Mouse (Mus musculus): ENCODE data around the gene Ifngr2. TPM values are rescaled to one million over a fixed set of nuclear protein-coding genes. Genes with fewer than 3 reads are reported as not detected.
"Not testable (repeated sequence)": the region's sequence is repeated elsewhere in the genome, so short reads cannot be mapped to it uniquely, and the experiment has no call there.

The Ifngr2 gene
- 10 to 100 TPM; 29.9 to 35.3 TPM for polyA plus RNA-seq (2017; shearing (Covaris generic))

DNA sequence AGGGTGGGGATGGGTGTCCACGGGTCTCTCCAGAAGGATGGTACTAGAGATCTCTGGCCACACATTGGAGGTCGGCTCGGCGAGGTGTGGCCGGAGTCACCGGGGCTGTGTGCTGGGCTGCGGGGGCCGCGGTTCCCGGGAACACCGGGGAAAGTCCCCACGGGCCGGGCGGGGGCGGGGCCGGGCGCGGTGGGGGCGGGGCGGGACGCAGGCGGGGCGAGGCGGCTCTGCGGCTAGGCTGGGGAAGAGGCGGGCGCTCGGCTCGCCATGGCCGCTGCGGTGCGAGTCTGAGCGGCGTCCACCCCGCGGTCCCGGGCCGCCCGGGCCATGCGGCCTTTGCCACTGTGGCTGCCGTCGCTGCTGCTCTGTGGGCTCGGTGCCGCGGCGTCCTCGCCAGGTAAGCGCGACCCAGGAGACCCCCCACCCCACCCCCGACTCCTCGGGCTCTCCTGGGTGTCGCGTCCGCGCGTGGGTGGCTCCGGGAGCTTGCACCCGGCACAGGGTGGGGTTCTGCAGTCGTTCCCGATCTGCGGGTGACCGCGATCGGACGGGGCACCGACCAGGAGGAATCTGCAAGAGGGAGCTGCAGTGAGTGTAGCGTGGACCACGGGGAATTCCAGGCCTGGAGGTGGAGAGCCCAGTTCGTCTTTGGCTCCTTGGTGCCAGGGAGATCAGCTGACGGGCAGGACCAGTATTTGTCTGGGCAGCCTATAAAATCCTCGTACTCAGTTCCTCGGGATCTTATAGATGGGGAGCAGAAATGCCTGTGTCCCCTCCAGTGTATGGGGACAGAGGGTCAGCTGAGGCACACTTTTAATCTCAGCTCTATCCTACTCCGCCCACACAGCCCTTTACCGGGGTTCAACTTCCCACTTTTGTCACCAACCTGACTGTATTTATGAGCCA, at the start of gene Ifngr2:
Gene Ifngr2 (plus strand): TSS at position 237 of the 906 bp plus-strand sequence.
- ATAC-seq = peak; percentile 35

DNA sequence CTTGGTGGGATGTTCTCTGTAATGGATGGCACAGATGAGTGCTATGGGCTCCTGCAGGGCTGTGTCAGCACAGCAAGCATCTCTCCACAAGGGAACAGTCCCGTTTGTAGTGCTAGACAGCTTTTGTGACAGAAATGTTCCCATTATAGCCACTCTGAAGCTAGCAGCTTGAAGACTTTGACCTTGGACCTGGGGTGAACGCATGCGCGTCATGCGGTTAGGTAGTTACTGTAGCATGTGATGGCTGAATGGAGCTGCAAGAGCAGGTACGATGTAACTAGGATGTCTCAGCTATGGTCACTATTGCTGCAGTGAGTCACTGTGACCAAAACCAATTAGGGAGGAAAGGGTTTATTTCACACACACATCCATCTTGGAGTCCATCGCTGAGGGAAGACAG, 48.8 kb upstream of the Ifngr2 start:
- no peak for ATAC-seq

DNA sequence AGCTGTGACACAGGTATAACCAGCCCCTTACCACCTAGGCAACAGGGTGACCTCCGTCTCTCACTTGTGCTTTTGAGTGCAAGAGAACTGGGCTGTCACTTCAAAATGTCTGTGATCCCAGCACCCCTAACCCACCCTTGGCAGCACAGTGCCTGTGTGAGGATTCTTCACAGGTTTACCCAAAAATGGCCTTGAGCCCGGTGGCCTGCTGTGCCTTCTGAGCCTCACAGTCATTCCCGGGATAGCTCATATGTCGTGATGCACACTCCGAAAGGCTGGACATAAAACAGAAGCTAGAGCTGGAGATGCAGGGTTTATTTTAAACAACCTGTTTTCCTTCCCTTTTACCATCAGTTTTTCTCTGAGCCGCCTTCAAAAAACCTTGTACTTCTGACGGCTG, 42.2 kb upstream of the Ifngr2 start:
- ATAC-seq = no peak

DNA sequence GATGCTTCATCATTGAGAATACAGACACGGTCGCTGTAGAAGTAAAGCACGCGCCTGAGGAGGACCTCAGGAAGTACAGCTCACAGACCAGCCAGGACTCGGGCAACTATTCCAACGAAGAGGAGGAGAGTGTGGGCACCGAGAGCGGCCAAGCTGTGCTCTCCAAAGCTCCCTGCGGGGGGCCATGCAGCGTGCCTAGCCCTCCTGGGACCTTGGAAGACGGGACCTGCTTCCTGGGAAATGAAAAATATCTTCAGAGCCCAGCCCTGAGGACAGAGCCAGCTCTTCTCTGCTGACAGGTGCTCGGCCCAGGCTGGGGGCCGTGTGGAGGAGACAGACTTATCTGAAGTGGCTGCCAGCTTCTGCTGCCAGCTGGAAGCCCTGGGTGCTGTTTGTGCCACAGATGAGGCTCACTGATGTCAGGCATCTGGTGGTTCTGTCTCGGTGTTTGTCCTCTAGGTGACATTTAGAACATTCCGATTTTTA, 41.7 kb upstream of the Ifngr2 start:
- no peak for ATAC-seq

DNA sequence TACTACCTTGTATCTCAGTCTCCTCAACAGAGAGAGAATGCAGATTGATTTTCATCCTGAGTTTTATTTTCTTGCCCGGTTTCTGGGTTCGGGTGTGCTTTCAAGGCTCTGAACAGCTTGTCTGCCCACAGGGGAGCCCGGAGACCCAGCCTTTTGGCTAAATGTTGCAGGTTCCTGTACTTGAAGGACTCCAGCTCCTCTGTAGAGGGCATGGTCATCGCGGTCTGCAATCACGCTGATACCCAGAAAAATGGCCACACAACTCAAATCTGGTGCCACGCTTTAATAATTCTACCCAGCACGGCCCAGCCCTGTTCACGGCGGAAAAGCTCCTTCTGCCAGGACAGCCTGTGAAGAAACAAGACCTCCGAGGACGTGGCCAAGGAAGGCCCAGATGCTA, 40.5 kb upstream of the Ifngr2 start:
- no peak for ATAC-seq

DNA sequence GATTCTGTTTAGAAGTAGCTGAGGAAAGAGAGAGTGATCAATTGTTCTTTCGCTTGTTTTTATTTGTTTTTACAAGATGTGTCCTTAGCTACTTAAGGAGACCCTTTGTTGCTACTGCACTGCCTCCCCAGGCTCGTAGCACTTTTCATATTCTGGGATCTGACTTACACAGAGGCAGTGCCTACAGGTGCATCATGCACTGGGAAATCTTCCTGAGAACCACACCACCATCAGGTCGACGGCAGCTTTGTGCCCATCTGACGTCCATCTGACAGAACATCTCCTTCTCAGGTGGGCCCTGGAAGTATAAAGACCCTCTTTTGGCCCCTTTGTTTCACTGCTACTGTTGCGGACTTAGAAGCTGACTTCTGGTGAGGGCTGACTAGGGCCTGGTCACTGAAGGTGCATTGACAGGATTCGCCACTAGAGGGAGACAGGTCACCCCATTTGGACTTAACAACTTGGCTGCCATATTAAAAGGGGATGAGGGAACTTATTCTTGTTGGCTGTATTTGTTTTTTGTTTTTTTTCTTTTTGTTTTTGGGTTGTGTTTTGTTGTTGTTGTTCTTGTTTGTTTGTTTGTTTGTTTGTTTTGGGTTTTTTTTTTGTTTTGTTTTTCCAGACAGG, 34.6 kb upstream of the Ifngr2 start:
- peak; percentile 89 for ATAC-seq

DNA sequence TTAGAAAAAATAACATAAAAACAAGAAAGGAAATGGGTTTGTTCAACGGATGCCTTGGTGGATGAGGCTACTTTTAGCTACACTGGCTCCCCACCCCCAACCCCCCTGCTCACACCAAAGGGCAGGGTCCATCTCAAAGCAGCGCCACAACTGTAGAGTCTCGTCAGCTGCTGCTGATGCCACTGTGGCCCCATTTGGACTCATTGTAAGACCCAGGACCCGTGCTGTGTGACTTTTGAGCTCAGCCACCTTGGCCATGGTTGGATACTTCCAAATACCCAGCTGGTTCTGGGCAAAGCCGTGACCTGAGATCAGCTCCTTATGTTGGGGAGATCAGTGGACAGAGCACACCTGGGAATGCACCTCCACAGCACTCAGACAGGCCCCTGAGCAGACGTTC, 33.8 kb upstream of the Ifngr2 start:
- no peak for ATAC-seq

DNA sequence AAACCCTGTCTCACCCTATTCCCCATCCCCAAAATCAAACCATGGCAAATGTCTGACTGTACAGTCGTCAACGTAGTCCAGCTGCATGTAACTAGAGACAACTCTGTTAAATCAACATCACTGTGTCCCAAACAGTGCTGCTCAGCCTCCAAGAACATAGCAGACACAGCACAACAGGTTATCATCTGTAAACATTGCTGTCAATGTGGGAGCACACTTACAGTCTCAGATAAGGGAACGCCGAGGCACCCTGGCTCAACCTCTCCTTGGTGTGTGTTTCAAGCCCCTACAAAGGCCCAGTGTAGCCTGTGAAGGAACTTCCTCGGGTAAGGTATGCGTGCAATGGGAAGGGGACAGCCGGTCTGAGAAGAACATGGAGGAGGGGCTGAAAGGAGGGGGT, 29.9 kb upstream of the Ifngr2 start:
- no peak for ATAC-seq

DNA sequence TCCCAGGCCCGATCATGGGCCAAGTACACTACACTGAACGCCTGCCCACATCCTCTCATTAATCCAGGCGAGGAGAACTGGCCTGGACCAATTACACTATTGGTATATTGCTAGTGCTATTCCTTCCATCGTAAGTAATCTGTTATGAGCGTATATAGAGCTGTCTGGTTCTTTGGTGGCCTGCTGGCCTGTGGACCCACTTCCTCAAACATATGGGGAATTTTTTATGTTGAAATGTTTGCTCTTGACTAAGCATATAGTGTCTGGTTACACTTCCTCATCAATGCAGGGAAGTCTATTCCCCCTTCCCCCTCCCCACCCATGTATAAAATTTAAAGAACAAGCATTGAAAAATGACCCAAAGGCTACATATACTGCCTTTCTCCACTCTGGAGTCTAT, 24.8 kb upstream of the Ifngr2 start:
- ATAC-seq = no peak

DNA sequence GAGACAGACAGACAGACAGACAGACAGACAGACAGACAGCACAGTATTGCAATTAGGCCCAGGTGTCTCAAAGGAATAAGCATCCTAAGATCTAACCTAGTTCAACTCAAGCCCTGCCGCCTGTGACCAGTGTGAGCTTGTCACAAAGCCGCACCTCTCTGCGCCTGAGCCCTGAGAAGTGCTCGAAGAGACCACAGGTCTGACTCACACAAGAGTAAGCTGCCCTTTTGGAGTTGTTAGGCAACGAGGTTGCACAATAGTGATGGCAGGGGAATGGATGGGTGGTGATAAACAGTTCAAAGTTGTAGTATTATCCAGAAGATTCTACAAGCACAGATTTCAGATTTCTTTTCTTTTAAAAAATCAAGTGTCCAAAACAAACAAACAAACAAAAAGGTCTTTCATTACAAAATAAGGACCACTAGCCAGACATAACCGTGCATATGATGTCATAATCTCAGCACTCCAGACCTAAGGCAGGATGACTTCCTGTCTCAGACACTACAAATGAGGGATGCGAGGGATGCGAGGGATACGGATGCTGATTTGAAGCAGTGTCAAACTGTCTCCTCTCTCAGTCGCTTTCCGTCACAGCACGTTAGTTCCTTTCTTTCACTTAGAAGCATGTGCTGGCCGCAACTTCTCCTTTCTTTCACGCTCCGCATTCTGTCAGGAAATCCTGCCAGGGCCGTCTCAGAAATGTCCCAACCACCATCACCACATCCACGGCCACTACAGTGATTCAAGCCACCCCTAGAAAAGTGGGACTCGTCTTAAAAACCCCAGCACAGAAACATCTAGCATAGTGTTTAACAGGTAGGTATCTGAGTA, 24.2 kb upstream of the Ifngr2 start:
- ATAC-seq = peak; percentile 34

DNA sequence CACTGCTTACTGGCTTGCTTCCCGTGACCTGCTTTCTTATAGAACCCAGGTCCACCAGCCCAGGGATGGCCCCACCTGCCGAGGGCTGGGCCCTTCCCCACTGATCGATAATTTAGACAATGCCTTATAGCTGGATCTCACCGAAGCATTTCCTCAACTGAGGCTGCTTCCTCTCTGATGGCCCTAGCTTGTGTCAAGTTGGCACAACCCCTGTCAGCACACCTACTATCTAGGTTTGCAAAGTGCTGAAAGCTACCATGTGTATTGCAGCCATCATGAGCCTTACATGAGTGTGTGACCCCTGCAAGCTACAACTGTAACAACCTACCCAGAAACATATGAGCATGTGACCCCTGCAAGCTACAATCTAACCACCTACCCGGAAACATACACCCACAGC, 22.7 kb upstream of the Ifngr2 start:
- ATAC-seq = no peak

DNA sequence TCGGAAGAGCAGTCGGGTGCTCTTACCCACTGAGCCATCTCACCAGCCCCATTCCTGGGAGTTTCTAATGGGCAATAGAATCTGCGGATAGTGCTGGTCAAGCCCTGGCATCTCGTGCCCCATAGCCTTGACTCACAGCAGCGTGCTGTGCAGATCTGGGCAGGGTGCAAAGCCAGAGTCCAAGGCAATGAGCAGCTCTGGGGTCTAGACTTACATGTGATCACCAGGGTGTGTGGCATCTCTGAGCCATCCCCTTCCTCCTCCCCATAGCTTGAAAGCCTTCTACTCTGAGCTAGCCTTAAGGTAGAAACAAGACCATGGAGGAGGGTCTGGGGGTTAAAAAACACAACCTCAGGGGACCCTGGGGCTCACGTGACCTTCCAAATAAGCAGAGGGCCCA, 20.6 kb upstream of the Ifngr2 start:
- ATAC-seq = no peak

DNA sequence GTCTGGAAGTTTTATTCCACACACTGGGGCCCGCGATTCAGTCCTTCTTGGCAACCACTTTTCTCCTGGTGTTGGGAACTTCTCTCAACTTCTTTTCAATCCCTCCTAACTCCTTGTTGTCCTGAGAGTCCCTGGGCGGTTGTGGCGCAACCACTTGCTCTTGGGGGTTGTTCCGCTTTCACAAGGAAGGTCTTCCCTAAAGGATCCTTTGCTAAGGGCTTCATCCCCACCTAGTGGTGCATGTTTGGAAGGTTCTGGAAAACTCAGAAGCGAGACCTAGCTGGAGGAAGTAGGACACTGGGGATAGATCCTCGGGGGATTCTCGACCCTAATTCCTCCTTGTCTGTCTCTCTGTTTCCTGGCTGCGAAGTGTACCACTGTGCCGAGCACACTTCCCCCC, 19.8 kb upstream of the Ifngr2 start:
- ATAC-seq = no peak

DNA sequence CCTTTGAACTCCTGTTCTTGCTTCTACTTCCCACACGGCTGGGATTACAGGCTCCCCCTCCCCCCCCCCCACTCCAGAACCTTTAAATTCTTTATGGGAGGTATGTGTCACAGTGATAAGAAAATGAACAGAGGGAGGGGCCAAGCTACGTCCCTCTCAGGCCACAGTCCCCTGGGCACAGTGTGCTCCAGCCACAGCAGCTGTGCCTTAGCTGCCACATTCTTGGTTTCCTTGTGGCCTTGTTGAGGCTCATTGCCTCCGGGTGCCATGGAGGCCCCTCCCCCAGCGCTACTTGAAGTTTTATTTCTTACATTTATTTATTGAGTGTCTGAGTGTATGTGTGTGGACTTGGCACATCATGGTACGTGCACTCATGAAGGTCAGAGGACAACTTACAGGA, 19.4 kb upstream of the Ifngr2 start:
- no peak for ATAC-seq

DNA sequence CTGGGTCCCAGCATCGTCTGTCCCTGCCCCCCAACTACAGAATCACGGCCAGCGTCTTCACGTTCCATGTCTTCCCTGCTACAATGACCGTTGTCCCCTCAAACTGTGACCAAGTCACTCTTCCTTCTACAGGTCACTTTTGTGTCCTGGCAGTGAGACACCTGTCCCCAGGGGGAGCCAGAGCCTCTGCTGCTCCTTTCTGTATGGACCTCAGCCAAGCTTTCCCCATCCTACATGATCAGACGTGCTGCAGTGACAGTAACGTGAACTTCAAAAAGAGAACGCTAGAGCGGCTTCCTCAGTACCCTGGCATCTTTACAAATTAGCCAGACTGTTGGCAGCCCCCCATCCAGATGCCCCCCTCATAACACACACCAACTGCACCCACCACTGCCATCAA, 18.3 kb upstream of the Ifngr2 start:
- no peak for ATAC-seq

DNA sequence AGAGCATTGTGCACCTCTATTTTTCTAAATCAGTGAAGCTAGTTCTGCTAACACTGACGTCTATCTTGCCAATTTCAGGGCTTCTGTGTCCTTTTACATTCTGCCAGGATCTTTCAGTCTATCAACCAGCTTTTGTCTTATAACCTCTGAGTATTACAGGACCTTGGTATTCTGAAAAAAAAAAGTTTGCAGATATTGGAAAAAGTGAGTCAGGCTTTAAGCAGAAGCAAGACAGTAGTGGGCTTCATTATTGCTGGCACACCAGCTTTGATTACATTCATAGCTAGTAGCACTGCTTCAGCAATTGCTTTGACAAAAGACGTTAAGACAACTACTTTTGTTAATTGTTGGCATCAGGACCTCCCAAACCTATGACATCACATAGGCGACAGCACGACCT, 16.0 kb upstream of the Ifngr2 start:
- not testable (repeated sequence) for ATAC-seq

DNA sequence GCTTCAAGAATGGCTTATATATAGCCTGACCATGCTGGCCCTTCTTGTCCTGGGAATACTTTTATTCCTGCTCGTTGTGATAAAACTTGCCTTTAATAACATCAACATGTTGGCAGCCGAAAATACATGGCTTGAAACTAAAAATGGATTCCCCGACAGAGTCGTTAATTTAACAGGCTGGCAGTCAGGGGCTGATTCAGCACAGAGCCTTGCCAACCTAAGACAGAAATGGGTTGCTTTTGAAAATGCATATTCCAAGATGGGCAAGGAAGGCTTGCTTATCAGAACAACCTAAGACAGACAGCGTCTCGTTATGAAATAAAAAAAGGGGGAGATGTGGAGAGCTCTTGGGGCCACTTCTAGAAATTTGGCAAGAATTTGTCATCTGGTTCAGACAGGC, 15.0 kb upstream of the Ifngr2 start:
- no peak for ATAC-seq

DNA sequence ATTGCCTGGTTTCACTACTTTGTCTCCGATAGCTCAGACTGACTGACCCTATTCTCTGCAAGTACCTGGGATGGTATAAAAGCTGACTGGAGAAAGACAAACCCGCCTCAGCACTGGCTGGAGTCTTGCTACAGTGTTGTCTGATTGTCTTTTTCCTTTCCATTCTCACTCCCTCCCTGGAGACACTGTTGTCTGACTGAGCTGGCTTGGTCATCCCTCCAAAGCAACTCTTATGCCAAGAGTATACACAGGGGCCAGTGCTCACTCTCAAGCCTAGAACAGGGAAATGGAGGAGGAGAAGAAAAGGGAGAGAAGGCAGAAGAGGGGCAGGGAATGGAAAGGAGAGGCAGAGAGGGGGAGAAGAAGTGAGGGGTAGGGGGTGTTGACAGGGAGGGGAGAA, 14.4 kb upstream of the Ifngr2 start:
- no peak for ATAC-seq

DNA sequence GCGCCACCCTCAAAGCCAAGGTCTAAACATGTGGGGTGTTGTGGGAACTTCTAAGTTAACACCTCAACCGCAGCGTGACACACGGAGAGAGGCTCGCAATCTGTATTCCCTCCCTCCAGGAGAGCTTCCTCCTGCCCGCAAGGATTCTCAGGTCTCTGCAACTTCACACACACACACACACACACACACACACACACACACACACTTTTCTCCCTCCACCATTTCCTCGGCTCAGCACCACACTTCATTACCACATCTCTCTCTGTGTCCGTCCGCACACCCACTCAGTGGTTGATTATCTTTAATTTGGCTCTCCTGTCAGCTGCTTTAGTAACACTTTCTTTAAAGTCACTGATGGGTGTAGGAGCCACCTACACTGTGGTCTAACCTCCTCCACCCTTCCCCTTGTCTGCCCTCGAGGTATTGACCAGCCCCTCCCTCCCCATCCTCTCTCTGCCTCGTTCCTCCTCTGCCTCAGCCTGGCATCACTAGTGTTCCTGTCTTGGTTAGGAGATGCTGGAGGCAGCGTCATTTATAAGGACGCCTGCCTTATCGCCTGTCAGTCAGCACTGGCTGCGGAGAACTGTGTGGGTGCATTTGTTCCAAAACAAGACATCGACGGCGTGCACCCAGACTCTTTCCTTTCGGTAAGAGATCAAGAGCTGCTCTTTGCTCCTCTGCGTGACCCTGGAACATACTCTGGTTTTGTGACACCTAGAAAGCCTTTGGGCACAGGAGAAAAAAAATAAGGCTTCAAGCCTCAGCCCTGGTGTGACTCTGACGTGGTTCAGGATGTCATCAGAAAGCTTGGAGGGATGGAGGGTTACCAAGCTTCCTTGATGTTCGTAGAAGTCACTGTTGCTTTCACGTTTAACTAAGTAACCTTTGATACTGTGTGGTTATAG, 13.5 kb upstream of the Ifngr2 start:
- ATAC-seq = peak; percentile 80

DNA sequence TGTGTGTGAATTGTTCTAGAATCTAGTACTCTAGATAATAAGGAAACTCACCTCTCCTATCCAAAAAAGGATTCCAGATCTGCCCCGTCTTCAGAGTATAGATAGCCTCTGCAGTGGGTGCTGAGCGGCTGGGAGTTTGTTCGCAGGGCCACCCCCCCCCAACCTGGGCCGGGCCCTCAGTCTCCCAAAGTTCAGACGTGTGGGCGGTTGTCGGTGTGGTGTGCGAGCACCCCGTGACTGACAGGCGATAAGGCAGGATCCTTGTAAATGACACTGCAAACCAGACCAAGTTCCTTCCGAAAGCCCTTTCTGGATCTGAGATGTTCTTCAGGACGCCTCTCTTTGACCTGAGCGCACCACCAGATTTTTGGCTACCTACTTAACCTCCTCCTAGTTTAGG, 12.4 kb upstream of the Ifngr2 start:
- peak; percentile 10 for ATAC-seq

DNA sequence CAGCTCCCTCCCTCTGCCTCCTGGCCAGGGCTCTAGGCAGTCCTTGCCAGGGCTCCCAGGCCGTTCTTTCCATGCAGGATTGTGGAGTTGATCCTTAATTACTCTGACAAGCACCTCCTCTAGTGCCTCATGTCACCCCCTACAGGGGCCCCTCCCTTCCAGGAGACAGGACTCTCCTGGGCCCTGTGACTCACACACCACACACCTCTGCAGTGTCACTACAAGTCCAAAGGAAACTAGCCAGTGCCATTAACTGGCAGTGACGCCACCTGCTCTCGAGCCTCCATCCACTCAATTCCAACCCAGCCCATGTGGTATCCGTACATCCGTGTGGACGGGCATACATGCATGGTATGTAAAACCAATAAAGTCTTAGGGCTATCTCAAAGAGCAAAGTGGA, 12.0 kb upstream of the Ifngr2 start:
- no peak for ATAC-seq

DNA sequence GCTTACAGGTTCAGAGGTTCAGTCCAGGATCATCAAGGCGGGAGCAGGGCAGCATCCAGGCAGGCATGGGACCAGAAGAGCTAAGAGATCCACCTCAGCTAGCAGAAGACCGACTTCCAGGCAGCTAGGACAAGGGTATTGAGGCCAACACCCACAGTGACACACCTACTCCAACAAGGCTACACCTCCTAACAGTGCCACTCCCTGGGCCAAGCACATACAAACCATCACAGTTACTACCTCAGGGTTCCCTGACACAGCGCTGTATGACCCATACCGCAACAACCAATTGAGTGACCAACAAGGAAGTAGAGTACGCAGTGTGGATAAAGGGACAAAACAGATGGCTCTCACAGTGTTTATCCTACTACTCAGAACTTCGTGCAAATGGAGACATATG, 10.5 kb upstream of the Ifngr2 start:
- no peak for ATAC-seq

Data from CD4-positive, CD25-positive, alpha-beta regulatory T cell, adult 4 months (primary cell).